Mouse (Mus musculus) intestine, embryonic 15.5 days (tissue): Measurements from ENCODE around the gene Atg13. TPM values are rescaled to one million over a fixed set of nuclear protein-coding genes. Genes with fewer than 3 reads are reported as not detected.

Source experiments
- ATAC-seq: fragments of 200-750 bp; cut with Nextera tagmentation; 2 replicates; pipeline ENCODE4 v1.8.0; 2017; ENCODE audit warnings: moderate TSS enrichment, moderate library complexity
- H3K27ac ChIP-seq: fragments of 300-500 bp; sonication (generic); 2 replicates; pipeline ENCODE4 v1.5.1; 2015; ENCODE audit warnings: mild to moderate bottlenecking, inconsistent platforms
- H3K27me3 ChIP-seq: fragments of 300-500 bp; sonication (generic); replicated peaks from 2 replicates; pipeline ENCODE4 v1.6.1; 2015; ENCODE audit warnings: inconsistent platforms
- H3K36me3 ChIP-seq: fragments of 300-500 bp; sonication (generic); 2 replicates; pipeline ENCODE4 v1.6.1; 2015; ENCODE audit warnings: inconsistent platforms
- H3K4me1 ChIP-seq: fragments of 300-500 bp; sonication (generic); replicated peaks from 2 replicates; pipeline ENCODE4 v1.6.1; 2015; ENCODE audit warnings: inconsistent platforms
- H3K4me2 ChIP-seq: fragments of 300-500 bp; sonication (generic); replicated peaks from 2 replicates; pipeline ENCODE4 v1.6.1; 2015; ENCODE audit warnings: mild to moderate bottlenecking, inconsistent platforms
- H3K4me3 ChIP-seq: fragments of 300-500 bp; sonication (generic); replicated peaks from 2 replicates; pipeline ENCODE4 v1.5.1; 2015; ENCODE audit warnings: inconsistent platforms
- H3K9ac ChIP-seq: fragments of 300-500 bp; sonication (generic); 2 replicates; pipeline ENCODE4 v1.6.1; 2015; ENCODE audit warnings: inconsistent platforms
- H3K9me3 ChIP-seq: fragments of 300-500 bp; sonication (generic); 2 replicates; pipeline ENCODE4 v1.6.1; 2016; ENCODE audit warnings: inconsistent platforms
- WGBS: fragments of 180-500 bp; shearing (Covaris S2); methylation state at CpG from one replicate; pipeline ENCODE4 v1.1.7; 2015; 5-methylcytosine and 5-hydroxymethylcytosine counted together
- polyA plus RNA-seq: library from polyadenylated mRNA; unstranded; fragments of >200 nt; fragmentation: Nextera tagmentation; extraction: Ambion mirVana; gene quantifications from 2 replicates; pipeline ENCODE4 v1.2.1, GENCODE M21; 2015

Atg13 gene
- polyA plus RNA-seq, 1 experiment from 2014 or later = 20.4 TPM

GRCm38 (mm10) chr2:91682850-91683249, 27.5 kb downstream of the Atg13 start:
- no peak for ATAC-seq
- 68% methylated on average over 4 of the region's 4 CpGs for WGBS

GRCm38 (mm10) chr2:91676961-91677360, 33.4 kb downstream of the Atg13 start:
- Histone ChIP-seq H3K27me3 (no peaks in the 10 kb centered on the region), H3K4me1 (no peaks in the 10 kb centered on the region), H3K36me3 (peaks cover 20% of the 10 kb centered on the region; the same call in 1 of the 2 replicates), H3K4me3 (no peak overlapping the region), H3K9ac (no peak overlapping the region), H3K4me2 (no peak overlapping the region), H3K9me3 (no peaks in the 10 kb centered on the region), H3K27ac (no peak overlapping the region)
- no peak for ATAC-seq

More at GRCm38 (mm10) chr2:91682850-91683249, 27.5 kb downstream of the Atg13 start:
- no peaks in the 10 kb centered on the region for H3K27me3 ChIP-seq
- peaks cover 13% of the 10 kb centered on the region for H3K36me3 ChIP-seq
- H3K27ac ChIP-seq = no peak overlapping the region
- H3K9me3 ChIP-seq = no peaks in the 10 kb centered on the region
- no peak overlapping the region for H3K4me3 ChIP-seq
- H3K4me1 ChIP-seq = no peaks in the 10 kb centered on the region
- no peak overlapping the region for H3K9ac ChIP-seq
- H3K4me2 ChIP-seq = no peak overlapping the region

- 72% methylated on average over 2 of the region's 2 CpGs for WGBS
- peaks cover 20% of the 10 kb centered on the region; the same call in 1 of the 2 replicates for H3K36me3 ChIP-seq
- H3K4me3 ChIP-seq = no peak overlapping the region
- no peaks in the 10 kb centered on the region for H3K27me3 ChIP-seq
- H3K4me2 ChIP-seq = no peak overlapping the region
- no peak overlapping the region for H3K27ac ChIP-seq
- no peaks in the 10 kb centered on the region for H3K4me1 ChIP-seq
- H3K9me3 ChIP-seq = no peaks in the 10 kb centered on the region
- H3K9ac ChIP-seq = no peak overlapping the region
- no peak for ATAC-seq
These were observed 34.0 kb downstream of the Atg13 start for GRCm38 (mm10) chr2:91676420-91676819.

GRCm38 (mm10) chr2:91674895-91675294, 35.5 kb downstream of the Atg13 start:
- peaks cover 26% of the 10 kb centered on the region for H3K36me3 ChIP-seq
- H3K27me3 ChIP-seq = no peaks in the 10 kb centered on the region
- 90% methylated on average over 5 of the region's 5 CpGs for WGBS
- no peak overlapping the region for H3K4me3 ChIP-seq
- no peak for ATAC-seq
- no peak overlapping the region for H3K9ac ChIP-seq
- H3K4me1 ChIP-seq = no peaks in the 10 kb centered on the region
- H3K4me2 ChIP-seq = no peak overlapping the region
- no peak overlapping the region for H3K27ac ChIP-seq
- no peaks in the 10 kb centered on the region for H3K9me3 ChIP-seq

GRCm38 (mm10) chr2:91673587-91673986, 36.8 kb downstream of the Atg13 start:
- WGBS = 93% methylated on average over 2 of the region's 2 CpGs
- Histone ChIP-seq H3K4me3 (no peak overlapping the region), H3K27ac (no peak overlapping the region), H3K9ac (no peak overlapping the region), H3K9me3 (no peaks in the 10 kb centered on the region), H3K36me3 (peaks cover 34% of the 10 kb centered on the region), H3K4me1 (no peaks in the 10 kb centered on the region), H3K27me3 (no peaks in the 10 kb centered on the region), H3K4me2 (no peak overlapping the region)
- no peak for ATAC-seq

GRCm38 (mm10) chr2:91670038-91670437, 40.3 kb downstream of the Atg13 start:
- no peaks in the 10 kb centered on the region for H3K9me3 ChIP-seq
- 86% methylated on average over 6 of the region's 6 CpGs for WGBS

GRCm38 (mm10) chr2:91669326-91669725, 41.0 kb downstream of the Atg13 start:
- Histone ChIP-seq H3K4me1 (no peaks in the 10 kb centered on the region), H3K4me2 (no peak overlapping the region), H3K9ac (no peak overlapping the region), H3K27ac (no peak overlapping the region), H3K36me3 (peaks cover 36% of the 10 kb centered on the region), H3K9me3 (no peaks in the 10 kb centered on the region), H3K4me3 (no peak overlapping the region), H3K27me3 (no peaks in the 10 kb centered on the region)
- WGBS = 90% methylated on average over 8 of the region's 8 CpGs
- ATAC-seq = no peak

More at GRCm38 (mm10) chr2:91670038-91670437, 40.3 kb downstream of the Atg13 start:
- Histone ChIP-seq H3K27me3 (no peaks in the 10 kb centered on the region), H3K27ac (no peak overlapping the region), H3K36me3 (peaks cover 33% of the 10 kb centered on the region), H3K4me3 (no peak overlapping the region), H3K4me1 (no peaks in the 10 kb centered on the region), H3K9ac (no peak overlapping the region), H3K4me2 (no peak overlapping the region)
- no peak for ATAC-seq

GRCm38 (mm10) chr2:91667747-91668146, 42.6 kb downstream of the Atg13 start:
- Histone ChIP-seq H3K36me3 (peaks cover 49% of the 10 kb centered on the region), H3K27ac (no peak overlapping the region), H3K4me1 (no peaks in the 10 kb centered on the region), H3K4me2 (no peak overlapping the region), H3K27me3 (no peaks in the 10 kb centered on the region), H3K4me3 (no peak overlapping the region), H3K9me3 (no peaks in the 10 kb centered on the region), H3K9ac (no peak overlapping the region)
- peak; percentile 49; the same call in 1 of the 2 replicates for ATAC-seq
- WGBS = 60% methylated on average over 2 of the region's 2 CpGs

- 91% methylated on average over 6 of the region's 6 CpGs for WGBS
- Histone ChIP-seq H3K4me1 (no peaks in the 10 kb centered on the region), H3K36me3 (peaks cover 50% of the 10 kb centered on the region), H3K4me2 (no peak overlapping the region), H3K9ac (no peak overlapping the region), H3K27me3 (no peaks in the 10 kb centered on the region), H3K4me3 (no peak overlapping the region), H3K27ac (no peak overlapping the region), H3K9me3 (no peaks in the 10 kb centered on the region)
- ATAC-seq = no peak
These were observed 43.9 kb downstream of the Atg13 start for GRCm38 (mm10) chr2:91666386-91666910.

GRCm38 (mm10) chr2:91664780-91665179, 45.6 kb downstream of the Atg13 start:
- Histone ChIP-seq H3K36me3 (peaks cover 43% of the 10 kb centered on the region), H3K9ac (no peak overlapping the region), H3K4me2 (no peak overlapping the region), H3K27ac (no peak overlapping the region), H3K27me3 (no peaks in the 10 kb centered on the region), H3K4me1 (no peaks in the 10 kb centered on the region), H3K9me3 (no peaks in the 10 kb centered on the region), H3K4me3 (no peak overlapping the region)
- no peak for ATAC-seq

GRCm38 (mm10) chr2:91660981-91661380, 49.4 kb downstream of the Atg13 start:
- Histone ChIP-seq H3K36me3 (peaks cover 48% of the 10 kb centered on the region), H3K4me1 (no peaks in the 10 kb centered on the region), H3K27ac (no peak overlapping the region), H3K9ac (no peak overlapping the region), H3K27me3 (no peaks in the 10 kb centered on the region), H3K4me2 (no peak overlapping the region), H3K9me3 (no peaks in the 10 kb centered on the region), H3K4me3 (no peak overlapping the region)
- WGBS = 92% methylated on average over 6 of the region's 6 CpGs
- ATAC-seq = no peak

GRCm38 (mm10) chr2:91659657-91660056, 50.7 kb downstream of the Atg13 start:
- H3K4me1 ChIP-seq = peaks cover 6% of the 10 kb centered on the region; the same call in 1 of the 2 replicates

GRCm38 (mm10) chr2:91656774-91657173, 53.6 kb downstream of the Atg13 start:
- WGBS = 54% methylated on average over 8 of the region's 8 CpGs
- ATAC-seq = 0 out of 2 replicates have a peak, but pooled peaks have one; percentile 26
- H3K36me3 ChIP-seq = peaks cover 48% of the 10 kb centered on the region

More at GRCm38 (mm10) chr2:91659657-91660056, 50.7 kb downstream of the Atg13 start:
- Histone ChIP-seq H3K9ac (no peak overlapping the region), H3K36me3 (peaks cover 58% of the 10 kb centered on the region), H3K4me2 (no peak overlapping the region), H3K27ac (no peak overlapping the region), H3K9me3 (no peaks in the 10 kb centered on the region), H3K4me3 (no peak overlapping the region), H3K27me3 (no peaks in the 10 kb centered on the region)
- 96% methylated on average over 8 of the region's 8 CpGs for WGBS
- ATAC-seq = no peak

More at GRCm38 (mm10) chr2:91656774-91657173, 53.6 kb downstream of the Atg13 start:
- peaks cover 14% of the 10 kb centered on the region; the same call in 1 of the 2 replicates for H3K4me1 ChIP-seq
- no peaks in the 10 kb centered on the region for H3K9me3 ChIP-seq
- no peak overlapping the region for H3K4me2 ChIP-seq
- no peak overlapping the region for H3K9ac ChIP-seq
- H3K27ac ChIP-seq = no peak overlapping the region
- H3K27me3 ChIP-seq = no peaks in the 10 kb centered on the region
- no peak overlapping the region for H3K4me3 ChIP-seq
